ENCODE assay signal across 8 mouse cellular contexts in genomic region chr2:71056115-71056835, GRCm38 (mm10). TPM values are rescaled to one million over a fixed set of nuclear protein-coding genes. Genes with fewer than 3 reads are reported as not detected.
DNase-seq lines count a peak whose midpoint lies in the region; ATAC-seq and TF ChIP-seq lines count a peak whose summit lies in the region.

No protein-coding gene starts in this region.

- no peaks in the 10 kb centered on the region for H3K27me3 ChIP-seq in kidney, embryonic 15.5 days
- H3K27me3 ChIP-seq in hindbrain, embryonic 14.5 days (ENCODE audit: control insufficient read depth, insufficient read depth, low read length): no peaks in the 10 kb centered on the region
- no peaks in the 10 kb centered on the region for H3K27me3 ChIP-seq in midbrain, embryonic 14.5 days (ENCODE audit: control insufficient read depth, insufficient read depth, low read length)

- WGBS in kidney, embryonic 15.5 days: 11% methylated on average over 21 of the region's 21 CpGs
- 13% methylated on average over 21 of the region's 21 CpGs for WGBS in hindbrain, embryonic 14.5 days
- 12% methylated on average over 21 of the region's 21 CpGs for WGBS in midbrain, embryonic 14.5 days

- peaks cover 13% of the 10 kb centered on the region for H3K4me1 ChIP-seq in kidney, embryonic 15.5 days
- H3K4me1 ChIP-seq in bone marrow macrophage, adult 2 months (ENCODE audit: control insufficient read depth, insufficient read depth, low read length): peaks cover 13% of the 10 kb centered on the region
- peaks cover 10% of the 10 kb centered on the region for H3K4me1 ChIP-seq in hindbrain, embryonic 14.5 days (replicated peaks; ENCODE audit: control insufficient read depth, insufficient read depth, low read length)
- peaks cover 5% of the 10 kb centered on the region; the same call in 1 of the 2 replicates for H3K4me1 ChIP-seq in midbrain, embryonic 14.5 days (ENCODE audit: control insufficient read depth, insufficient read depth, low read length)

- peak overlapping the region; percentile 86 for H3K4me3 ChIP-seq in kidney, embryonic 15.5 days (replicated peaks)
- peak overlapping the region; percentile 92 for H3K4me3 ChIP-seq in bone marrow macrophage, adult 2 months (ENCODE audit: insufficient read depth, low read length)
- H3K4me3 ChIP-seq in hindbrain, embryonic 14.5 days (replicated peaks; ENCODE audit: low read length): peak overlapping the region; percentile 78
- peak overlapping the region; percentile 89 for H3K4me3 ChIP-seq in midbrain, embryonic 14.5 days (replicated peaks; ENCODE audit: low read depth, low read length)

- no peak for ATAC-seq in kidney, embryonic 15.5 days (replicated peaks; ENCODE audit: low FRiP score)
- no peak for ATAC-seq in hindbrain, embryonic 14.5 days (ENCODE audit: low FRiP score)
- ATAC-seq in midbrain, embryonic 14.5 days (ENCODE audit: low FRiP score, low TSS enrichment): no peak

- TF ChIP-seq CTCF in bone marrow macrophage, adult 2 months (IDR thresholded peaks at IDR 0.05; ENCODE audit: low read depth, low read length): no peak

- H3K27ac ChIP-seq in kidney, embryonic 15.5 days: peak overlapping the region; percentile 96
- H3K27ac ChIP-seq in bone marrow macrophage, adult 2 months (ENCODE audit: insufficient read depth, low read depth, low read length): peak overlapping the region; percentile 88
- H3K27ac ChIP-seq in hindbrain, embryonic 14.5 days: peak overlapping the region; percentile 94
- H3K27ac ChIP-seq in midbrain, embryonic 14.5 days (replicated peaks; ENCODE audit: low read depth, low read length): peak overlapping the region; percentile 95

- no peak for TF ChIP-seq POLR2A in bone marrow macrophage, adult 2 months (IDR thresholded peaks at IDR 0.05; ENCODE audit: borderline replicate concordance, low read depth, low read length)

- DNase-seq in kidney, postnatal 25 days: no peak
- DNase-seq in hindbrain, embryonic 14.5 days (ENCODE audit: low spot score): peak; percentile 64
- peak; percentile 81 for DNase-seq in midbrain, embryonic 14.5 days
- DNase-seq in urinary bladder, adult 18-20 months (ENCODE audit: low spot score in 2 of 2): no peak
- no peak for DNase-seq in right cerebral cortex, postnatal 10 days (ENCODE audit: low spot score in 2 of 2)
- no peak for DNase-seq in frontal cortex, postnatal 25 days (ENCODE audit: low spot score in 2 of 2)

- H3K36me3 ChIP-seq in kidney, embryonic 15.5 days: peaks cover 24% of the 10 kb centered on the region
- H3K36me3 ChIP-seq in hindbrain, embryonic 14.5 days (replicated peaks; ENCODE audit: control insufficient read depth, insufficient read depth): peaks cover 16% of the 10 kb centered on the region
- H3K36me3 ChIP-seq in midbrain, embryonic 14.5 days (ENCODE audit: control insufficient read depth, insufficient read depth, low read length): peaks cover 7% of the 10 kb centered on the region

- H3K9ac ChIP-seq in kidney, embryonic 15.5 days: peak overlapping the region; percentile 75
- peak overlapping the region; percentile 87 for H3K9ac ChIP-seq in hindbrain, embryonic 14.5 days
- H3K9ac ChIP-seq in midbrain, embryonic 14.5 days (replicated peaks; ENCODE audit: low read length): peak overlapping the region; percentile 84

- no peaks in the 10 kb centered on the region for H3K9me3 ChIP-seq in kidney, embryonic 15.5 days (replicated peaks)
- H3K9me3 ChIP-seq in hindbrain, embryonic 14.5 days (ENCODE audit: control insufficient read depth, low read length): no peaks in the 10 kb centered on the region
- H3K9me3 ChIP-seq in midbrain, embryonic 14.5 days (ENCODE audit: control insufficient read depth, low read length): no peaks in the 10 kb centered on the region

- peak overlapping the region; percentile 66 for H3K4me2 ChIP-seq in kidney, embryonic 15.5 days
- H3K4me2 ChIP-seq in hindbrain, embryonic 14.5 days (replicated peaks): peak overlapping the region; percentile 79
- H3K4me2 ChIP-seq in midbrain, embryonic 14.5 days (ENCODE audit: low read length): peak overlapping the region; percentile 65

RNA-seq across cellular contexts. Expression of gene Mettl8, which starts 0.9 kb away (rescaled TPM):
- polyA plus RNA-seq in kidney, embryonic 15.5 days (2015; fragmentation: Nextera tagmentation; extraction: Ambion mirVana): 17.5 and 19.5 TPM in 2 replicates
- polyA plus RNA-seq in bone marrow macrophage, adult 2 months (2012; ENCODE audit: insufficient read depth, insufficient read length, missing spikeins): 12.8 and 16.6 TPM in 2 replicates
- polyA plus RNA-seq in hindbrain, embryonic 14.5 days (2014; fragmentation: Nextera tagmentation; extraction: Ambion mirVana): 10.9 and 13.3 TPM in 2 replicates
- 9.6 and 13.8 TPM in 2 replicates for polyA plus RNA-seq in midbrain, embryonic 14.5 days (2014; fragmentation: Nextera tagmentation; extraction: Ambion mirVana)

RNA-seq across cellular contexts. Expression of gene Dcaf17, which starts 1.1 kb away (rescaled TPM):
- polyA plus RNA-seq in kidney, embryonic 15.5 days (2015; fragmentation: Nextera tagmentation; extraction: Ambion mirVana): 33.2 and 35.8 TPM in 2 replicates
- polyA plus RNA-seq in bone marrow macrophage, adult 2 months (2012; ENCODE audit: insufficient read depth, insufficient read length, missing spikeins): 13.0 and 16.2 TPM in 2 replicates
- polyA plus RNA-seq in hindbrain, embryonic 14.5 days (2014; fragmentation: Nextera tagmentation; extraction: Ambion mirVana): 27.5 and 27.9 TPM in 2 replicates
- 28.7 and 33.3 TPM in 2 replicates for polyA plus RNA-seq in midbrain, embryonic 14.5 days (2014; fragmentation: Nextera tagmentation; extraction: Ambion mirVana)

Comparison
In these comparisons a context has a peak if more than half of its experiments do, and no peak if none do; other contexts are left out.
1. DNase-seq: peak in hindbrain, embryonic 14.5 days (single experiment) and midbrain, embryonic 14.5 days (single experiment); none in kidney, postnatal 25 days (0 of 2), urinary bladder, adult 18-20 months (0 of 2), right cerebral cortex, postnatal 10 days (0 of 2) and frontal cortex, postnatal 25 days (0 of 2).
2. Peak in every context shown above with its lines, with median percentiles within 50 percentile points of each other: H3K27ac ChIP-seq, H3K4me2 ChIP-seq, H3K4me3 ChIP-seq and H3K9ac ChIP-seq.